In genomic region chr12:26534229-26535105, GRCm38 (mm10) we compare ENCODE assay signal across 11 mouse cellular contexts.
DNase-seq lines count a peak whose midpoint lies in the region; ATAC-seq and TF ChIP-seq lines count a peak whose summit lies in the region.
"Had no signal": no experiment of that assay in that cellular context is flagged by ENCODE, and none has a peak within 500 bp of the region (broad histone marks: within the 10 kb centered on the region; RNA-seq: fewer than 3 reads in every experiment).

No protein-coding gene starts in this region.

- no peak overlapping the region for H3K27ac ChIP-seq in stomach, embryonic 14.5 days (ENCODE audit: low read length)
- H3K27ac ChIP-seq in stomach, postnatal 0 days (replicated peaks), result no peak overlapping the region
- H3K27ac ChIP-seq in forebrain, embryonic 15.5 days (replicated peaks), result peak overlapping the region; percentile 94
- H3K27ac ChIP-seq: liver, embryonic 13.5 days had no signal

- 12% methylated on average over 9 of the region's 9 CpGs for WGBS in stomach, embryonic 14.5 days
- 29% methylated on average over 9 of the region's 9 CpGs for WGBS in stomach, postnatal 0 days
- 27% methylated on average over 9 of the region's 9 CpGs for WGBS in forebrain, embryonic 15.5 days

- no peak for TF ChIP-seq CTCF in stomach, postnatal 0 days (IDR thresholded peaks at IDR 0.05; ENCODE audit: low read depth)

- H3K36me3 ChIP-seq in stomach, embryonic 14.5 days (ENCODE audit: control insufficient read depth, insufficient read depth, low read length), result no peaks in the 10 kb centered on the region
- no peaks in the 10 kb centered on the region for H3K36me3 ChIP-seq in stomach, postnatal 0 days (ENCODE audit: control insufficient read depth, insufficient read depth, low read length)
- H3K36me3 ChIP-seq in forebrain, embryonic 15.5 days, result no peaks in the 10 kb centered on the region
- H3K36me3 ChIP-seq: liver, embryonic 13.5 days had no signal

- H3K4me3 ChIP-seq in stomach, embryonic 14.5 days (ENCODE audit: low read depth, low read length), result no peak overlapping the region
- H3K4me3 ChIP-seq in stomach, postnatal 0 days (ENCODE audit: low read depth, low read length), result no peak overlapping the region
- peak overlapping the region; percentile 10; the same call in 1 of the 2 replicates for H3K4me3 ChIP-seq in forebrain, embryonic 15.5 days
- H3K4me3 ChIP-seq: liver, embryonic 13.5 days; myocyte had no signal

- H3K27me3 ChIP-seq in stomach, embryonic 14.5 days (ENCODE audit: control insufficient read depth, insufficient read depth, low read length), result no peaks in the 10 kb centered on the region
- no peaks in the 10 kb centered on the region for H3K27me3 ChIP-seq in stomach, postnatal 0 days (ENCODE audit: control insufficient read depth, insufficient read depth, low read length)
- no peaks in the 10 kb centered on the region for H3K27me3 ChIP-seq in forebrain, embryonic 15.5 days
- H3K27me3 ChIP-seq: liver, embryonic 13.5 days had no signal

- H3K9ac ChIP-seq in stomach, embryonic 14.5 days (replicated peaks; ENCODE audit: low read depth, low read length), result no peak overlapping the region
- no peak overlapping the region for H3K9ac ChIP-seq in stomach, postnatal 0 days (ENCODE audit: low read length)
- H3K9ac ChIP-seq in forebrain, embryonic 15.5 days (replicated peaks), result peak overlapping the region; percentile 29; the same call in 1 of the 2 replicates
- H3K9ac ChIP-seq: liver, embryonic 13.5 days had no signal

- H3K4me2 ChIP-seq in stomach, embryonic 14.5 days (replicated peaks; ENCODE audit: low read depth, low read length), result 0 out of 2 replicates have a peak overlapping the region, but pooled peaks have one; percentile 12
- no peak overlapping the region for H3K4me2 ChIP-seq in stomach, postnatal 0 days (replicated peaks; ENCODE audit: low read depth)
- H3K4me2 ChIP-seq in forebrain, embryonic 15.5 days (replicated peaks), result peak overlapping the region; percentile 27
- H3K4me2 ChIP-seq: liver, embryonic 13.5 days had no signal

- TF ChIP-seq EP300 in stomach, postnatal 0 days (optimal IDR thresholded peaks at IDR 0.05), result no peak

- no peaks in the 10 kb centered on the region for H3K9me3 ChIP-seq in stomach, embryonic 14.5 days (ENCODE audit: control insufficient read depth, low read depth, low read length)
- H3K9me3 ChIP-seq in stomach, postnatal 0 days (ENCODE audit: control insufficient read depth, low read length), result no peaks in the 10 kb centered on the region
- no peaks in the 10 kb centered on the region for H3K9me3 ChIP-seq in forebrain, embryonic 15.5 days
- H3K9me3 ChIP-seq: liver, embryonic 13.5 days had no signal

- peaks cover 8% of the 10 kb centered on the region for H3K4me1 ChIP-seq in stomach, embryonic 14.5 days (ENCODE audit: control insufficient read depth, insufficient read depth, low read length)
- H3K4me1 ChIP-seq in stomach, postnatal 0 days (replicated peaks; ENCODE audit: control insufficient read depth, insufficient read depth), result no peaks in the 10 kb centered on the region
- H3K4me1 ChIP-seq in forebrain, embryonic 15.5 days, result peaks cover 30% of the 10 kb centered on the region
- H3K4me1 ChIP-seq: liver, embryonic 13.5 days had no signal

- no peak for ATAC-seq in stomach, embryonic 14.5 days (ENCODE audit: insufficient number of reproducible peaks, insufficient read depth, low FRiP score, low read depth)
- ATAC-seq in stomach, postnatal 0 days (ENCODE audit: low FRiP score, low TSS enrichment), result no peak
- peak; percentile 74 for ATAC-seq in forebrain, embryonic 15.5 days (replicated peaks)
- no peak for ATAC-seq in activated CD4-positive, CD25-positive, alpha-beta regulatory T cell, adult 4 months

- DNase-seq in stomach, postnatal 0 days (ENCODE audit: low spot score), result no peak
- DNase-seq in mesoderm, embryonic 11.5 days (ENCODE audit: low read depth, low spot score), result peak; percentile 81
- DNase-seq in yolk sac, embryonic 10.5 days (ENCODE audit: low spot score), result peak; percentile 53
- DNase-seq in right cerebral cortex, adult 18-20 months, result no peak
- no peak for DNase-seq in spleen, postnatal 14 days (ENCODE audit: low spot score in 2 of 2)
- DNase-seq: heart, adult 11 months; liver, embryonic 13.5 days had no signal

Comparison
In these comparisons a context has a peak if more than half of its experiments do, and no peak if none do; other contexts are left out.
1. DNase-seq: peak in mesoderm, embryonic 11.5 days (single experiment) and yolk sac, embryonic 10.5 days (single experiment); none in stomach, postnatal 0 days (single experiment), right cerebral cortex, adult 18-20 months (single experiment) and spleen, postnatal 14 days (0 of 2).